ENCODE assay signal across 9 mouse cellular contexts in genomic region chr9:40963586-40964417, GRCm38 (mm10). TPM values are rescaled to one million over a fixed set of nuclear protein-coding genes. Genes with fewer than 3 reads are reported as not detected.
DNase-seq lines count a peak whose midpoint lies in the region; ATAC-seq and TF ChIP-seq lines count a peak whose summit lies in the region.
"Had no signal": no experiment of that assay in that cellular context is flagged by ENCODE, and none has a peak within 500 bp of the region (broad histone marks: within the 10 kb centered on the region; RNA-seq: fewer than 3 reads in every experiment).

Gene Jhy (minus strand): TSS chr9:40964118.

- H3K9ac ChIP-seq in limb, embryonic 13.5 days, result peak within 1 kb of the TSS; percentile 62
- peak within 1 kb of the TSS; percentile 27; the same call in 1 of the 2 replicates for H3K9ac ChIP-seq in stomach, postnatal 0 days (ENCODE audit: low read length)

- H3K36me3 ChIP-seq in limb, embryonic 13.5 days, result no peaks in the 10 kb centered on the region
- H3K36me3 ChIP-seq in stomach, postnatal 0 days (ENCODE audit: control insufficient read depth, insufficient read depth, low read length), result no peaks in the 10 kb centered on the region

- peaks cover 49% of the 10 kb centered on the region for H3K27me3 ChIP-seq in limb, embryonic 13.5 days
- no peaks in the 10 kb centered on the region for H3K27me3 ChIP-seq in stomach, postnatal 0 days (ENCODE audit: control insufficient read depth, insufficient read depth, low read length)

- H3K4me1 ChIP-seq in limb, embryonic 13.5 days, result peaks cover 12% of the 10 kb centered on the region
- no peaks in the 10 kb centered on the region for H3K4me1 ChIP-seq in stomach, postnatal 0 days (replicated peaks; ENCODE audit: control insufficient read depth, insufficient read depth)

- whole genome bisulfite sequencing in limb, embryonic 13.5 days, result under 1% methylated on average over 42 of the region's 51 CpGs
- 4% methylated on average over 39 of the region's 51 CpGs for WGBS in stomach, postnatal 0 days

- intact Hi-C loops in gastrocnemius, adult 2 months (cut with DNase I), result no loop called here

- TF ChIP-seq CTCF in gastrocnemius, adult 2 months (IDR thresholded peaks at IDR 0.05), result no peak
- TF ChIP-seq CTCF in stomach, postnatal 0 days (IDR thresholded peaks at IDR 0.05; ENCODE audit: low read depth), result no peak

- peak within 1 kb of the TSS; percentile 45 for H3K4me3 ChIP-seq in gastrocnemius, adult 2 months
- H3K4me3 ChIP-seq in limb, embryonic 13.5 days, result peak within 1 kb of the TSS; percentile 52
- H3K4me3 ChIP-seq in stomach, postnatal 0 days (ENCODE audit: low read depth, low read length), result peak within 1 kb of the TSS; percentile 31
- H3K4me3 ChIP-seq: erythroblast, embryonic 14.5 days had no signal

- peak within 1 kb of the TSS; percentile 95 for H3K4me2 ChIP-seq in limb, embryonic 13.5 days (replicated peaks)
- peak within 1 kb of the TSS; percentile 66 for H3K4me2 ChIP-seq in stomach, postnatal 0 days (replicated peaks; ENCODE audit: low read depth)

- ATAC-seq in limb, embryonic 13.5 days (ENCODE audit: low FRiP score, low read depth), result peak; percentile 61; the same call in 1 of the 2 replicates
- no peak for ATAC-seq in stomach, postnatal 0 days (ENCODE audit: low FRiP score, low TSS enrichment)

- H3K9me3 ChIP-seq in limb, embryonic 13.5 days, result no peaks in the 10 kb centered on the region
- no peaks in the 10 kb centered on the region for H3K9me3 ChIP-seq in stomach, postnatal 0 days (ENCODE audit: control insufficient read depth, low read length)

- no peak for TF ChIP-seq EP300 in stomach, postnatal 0 days (optimal IDR thresholded peaks at IDR 0.05)

- H3K27ac ChIP-seq in gastrocnemius, adult 2 months, result no peak within 1 kb of the TSS
- no peak within 1 kb of the TSS for H3K27ac ChIP-seq in limb, embryonic 13.5 days
- H3K27ac ChIP-seq in stomach, postnatal 0 days (replicated peaks), result no peak within 1 kb of the TSS

- DNase-seq in gastrocnemius, adult 2 months, result no peak
- no peak for DNase-seq in gastrocnemius, postnatal 10 days
- peak; percentile 42 for DNase-seq in right cerebral cortex, postnatal 4 days
- no peak for DNase-seq in right cerebral cortex, adult 2 months (ENCODE audit: low spot score in 2 of 2)
- peak; percentile 31 for DNase-seq in stomach, postnatal 0 days (ENCODE audit: low spot score)
- no peak for DNase-seq in left cerebral cortex, adult 9 months (ENCODE audit: low spot score in 2 of 2)
- no peak for DNase-seq in frontal cortex, postnatal 14 days (ENCODE audit: low spot score in 2 of 2)

RNA-seq across cellular contexts. Expression of gene Jhy, which starts in this region (rescaled TPM):
- not detected for total RNA-seq in gastrocnemius, adult 2 months (2021)
- not detected for total RNA-seq in gastrocnemius, postnatal 10 days (2021)
- not detected in 2 replicates for polyA plus RNA-seq in limb, embryonic 13.5 days (2015; fragmentation: Nextera tagmentation; extraction: Ambion mirVana)
- 0.04 and 0.07 TPM in 2 replicates for polyA plus RNA-seq in stomach, postnatal 0 days (2015; fragmentation: Nextera tagmentation; extraction: Ambion mirVana)

Comparison
In these comparisons a context has a peak if more than half of its experiments do, and no peak if none do; other contexts are left out.
1. Peak in ATAC-seq, H3K4me3 ChIP-seq, H3K9ac ChIP-seq and H3K4me2 ChIP-seq in limb, embryonic 13.5 days; RNA of the gene not detected or under 1 TPM.
2. Peak in DNase-seq, H3K4me3 ChIP-seq, H3K9ac ChIP-seq and H3K4me2 ChIP-seq in stomach, postnatal 0 days; RNA of the gene not detected or under 1 TPM.